Mouse (Mus musculus) left cerebral cortex, postnatal 36 days (tissue): Measurements from ENCODE around the gene Ptpn13. TPM values are rescaled to one million over a fixed set of nuclear protein-coding genes. Genes with fewer than 3 reads are reported as not detected.

Experiments
- DNase-seq, 2 experiments: peaks; one replicate each; pipeline ENCODE4 v3.0.0; 2021 to 2022; ENCODE audit warnings: low spot score in 2 of 2, mixed read lengths in 1 of 2
- intact Hi-C: fragments of 180-260 bp; cut with DNase I; formaldehyde crosslinking; loops from one replicate; pipeline ENCODE4 v1.15.1; 2025
- total RNA-seq, 2 experiments: library from RNA; stranded (reverse); gene quantifications; 2 replicates each; pipeline ENCODE4 v1.2.3; 2021

Gene Ptpn13
- total RNA-seq, 2 experiments from 2014 or later: 8.3 to 11.6 TPM

GRCm38 (mm10) chr5:103453361-103454140, 28.6 kb downstream of the Ptpn13 start:
- intact Hi-C loops: no loop called here
- DNase-seq: no peak

GRCm38 (mm10) chr5:103456794-103457193, 31.8 kb downstream of the Ptpn13 start:
- no peak for DNase-seq
- intact Hi-C loops: no loop called here

GRCm38 (mm10) chr5:103458411-103458810, 33.4 kb downstream of the Ptpn13 start:
- intact Hi-C loops: no loop called here
- no peak for DNase-seq

GRCm38 (mm10) chr5:103458959-103459675, 34.1 kb downstream of the Ptpn13 start:
- intact Hi-C loops: no loop called here
- DNase-seq: no peak

GRCm38 (mm10) chr5:103460903-103461302, 35.9 kb downstream of the Ptpn13 start:
- intact Hi-C loops: no loop called here
- DNase-seq: no peak

- intact Hi-C loops: no loop called here
- no peak for DNase-seq
Observed at GRCm38 (mm10) chr5:103463661-103464219, 38.7 kb downstream of the Ptpn13 start.

- no peak for DNase-seq
- intact Hi-C loops: no loop called here
Observed at GRCm38 (mm10) chr5:103464329-103464728, 39.3 kb downstream of the Ptpn13 start.

- intact Hi-C loops: no loop called here
- no peak for DNase-seq
Observed at GRCm38 (mm10) chr5:103464771-103465170, 39.8 kb downstream of the Ptpn13 start.

GRCm38 (mm10) chr5:103472670-103473069, 47.7 kb downstream of the Ptpn13 start:
- DNase-seq: no peak
- intact Hi-C loops: no loop called here

- intact Hi-C loops: no loop called here
- DNase-seq: no peak
Observed at GRCm38 (mm10) chr5:103473467-103474096, 48.6 kb downstream of the Ptpn13 start.

GRCm38 (mm10) chr5:103474259-103474658, 49.3 kb downstream of the Ptpn13 start:
- intact Hi-C loops: no loop called here

GRCm38 (mm10) chr5:103475503-103475902, 50.5 kb downstream of the Ptpn13 start:
- DNase-seq: no peak
- intact Hi-C loops: no loop called here

More at GRCm38 (mm10) chr5:103474259-103474658, 49.3 kb downstream of the Ptpn13 start:
- DNase-seq: no peak

- intact Hi-C loops: no loop called here
- DNase-seq: no peak
Observed at GRCm38 (mm10) chr5:103479503-103479902, 54.5 kb downstream of the Ptpn13 start.

- DNase-seq: no peak
Observed at GRCm38 (mm10) chr5:103481222-103481621, 56.2 kb downstream of the Ptpn13 start.

GRCm38 (mm10) chr5:103487001-103487400, 62.0 kb downstream of the Ptpn13 start:
- DNase-seq: no peak

More at GRCm38 (mm10) chr5:103481222-103481621, 56.2 kb downstream of the Ptpn13 start:
- intact Hi-C loops: no loop called here

GRCm38 (mm10) chr5:103490964-103491363, 66.0 kb downstream of the Ptpn13 start:
- intact Hi-C loops: no loop called here

More at GRCm38 (mm10) chr5:103487001-103487400, 62.0 kb downstream of the Ptpn13 start:
- intact Hi-C loops: no loop called here

GRCm38 (mm10) chr5:103491788-103492187, 66.8 kb downstream of the Ptpn13 start:
- DNase-seq: no peak
- intact Hi-C loops: no loop called here

More at GRCm38 (mm10) chr5:103490964-103491363, 66.0 kb downstream of the Ptpn13 start:
- DNase-seq: no peak

GRCm38 (mm10) chr5:103497061-103497460, 72.1 kb downstream of the Ptpn13 start:
- intact Hi-C loops: no loop called here
- no peak for DNase-seq

- no peak for DNase-seq
- intact Hi-C loops: no loop called here
Observed at GRCm38 (mm10) chr5:103497480-103497879, 72.5 kb downstream of the Ptpn13 start.

- DNase-seq: no peak
- intact Hi-C loops: no loop called here
Observed at GRCm38 (mm10) chr5:103499305-103499704, 74.3 kb downstream of the Ptpn13 start.
